Mouse (Mus musculus): ENCODE measurements around the gene Olfr688.

The Olfr688 gene

DNA sequence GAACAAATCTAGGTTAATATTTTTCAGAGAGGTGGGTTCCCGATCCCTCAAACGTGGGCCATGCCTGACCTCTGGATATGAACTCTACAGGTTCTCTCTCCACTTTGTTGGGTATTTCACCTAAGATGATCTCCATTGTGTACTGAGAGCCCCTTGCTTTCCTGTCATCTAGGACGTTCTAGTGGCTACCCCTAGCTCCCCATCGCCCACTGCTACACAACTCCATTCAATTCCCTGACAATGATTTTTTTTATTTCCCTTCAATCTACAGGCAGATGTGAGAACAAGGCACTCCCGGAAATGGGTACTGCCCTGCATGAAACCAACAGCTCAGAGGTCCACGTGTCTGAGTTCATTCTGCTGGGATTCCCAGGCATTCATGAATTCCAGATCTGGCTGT lies at the start of gene Olfr688:
Gene Olfr688 (plus strand): TSS at position 301 of the 400 bp plus-strand sequence.
- DNase-seq = no peak

DNA sequence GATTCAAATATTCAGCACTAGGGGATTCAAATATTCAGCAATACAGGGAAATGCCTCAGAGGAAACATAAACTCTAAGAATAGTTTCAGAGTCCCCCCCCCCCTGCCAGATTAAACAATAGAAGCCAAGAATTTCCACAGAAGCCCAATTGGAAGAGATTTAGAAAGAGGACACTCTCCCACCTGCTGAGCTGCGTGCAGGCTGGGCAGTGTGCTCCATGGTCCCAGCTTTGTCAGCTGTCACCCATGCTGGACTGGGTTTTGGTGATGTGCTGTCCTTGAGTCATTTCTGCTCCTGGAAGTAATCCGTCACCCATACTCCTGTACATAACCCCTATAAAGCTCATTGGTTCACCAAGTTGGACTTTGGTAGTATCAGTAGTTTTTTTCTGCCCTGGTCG lies 40.2 kb upstream of the Olfr688 start:
- no peak for DNase-seq

DNA sequence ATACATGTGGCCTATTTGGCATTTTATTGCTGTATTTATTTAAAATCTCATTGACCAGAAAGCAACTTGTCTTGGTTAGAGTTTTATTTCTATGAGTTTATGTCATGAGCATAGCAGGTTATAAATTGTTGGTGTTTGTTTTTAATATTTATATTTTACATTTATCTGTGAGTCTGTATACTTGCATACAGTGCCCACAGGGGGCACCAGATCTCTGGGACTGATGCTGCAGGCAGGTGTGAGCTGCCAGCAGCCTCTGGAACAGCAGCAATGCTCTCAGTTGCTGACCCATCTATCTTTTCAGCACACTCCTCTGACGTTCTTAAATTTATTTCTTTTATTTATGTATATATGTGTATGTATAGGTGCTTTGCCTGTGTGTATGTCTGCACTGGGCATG lies 39.7 kb upstream of the Olfr688 start:
- no peak for DNase-seq

DNA sequence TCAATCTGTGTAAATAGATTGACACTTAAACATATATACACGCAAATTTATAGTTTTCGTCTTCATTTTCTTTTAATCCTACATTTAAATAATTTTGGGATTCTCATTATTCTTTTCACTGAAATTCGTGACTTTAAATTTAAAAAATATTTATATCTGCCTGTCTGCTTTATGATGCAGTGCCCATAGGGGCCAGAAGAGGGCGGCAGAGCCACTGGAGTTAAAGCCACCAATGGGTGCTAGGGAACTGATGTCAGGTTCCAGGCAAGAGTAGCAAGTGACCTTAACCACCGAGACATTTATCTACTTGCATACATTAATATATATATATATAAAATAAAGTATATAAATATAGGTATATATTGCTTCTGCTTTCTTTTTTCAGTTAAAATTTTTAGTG lies 31.2 kb upstream of the Olfr688 start:
- peak; percentile 14 for DNase-seq

DNA sequence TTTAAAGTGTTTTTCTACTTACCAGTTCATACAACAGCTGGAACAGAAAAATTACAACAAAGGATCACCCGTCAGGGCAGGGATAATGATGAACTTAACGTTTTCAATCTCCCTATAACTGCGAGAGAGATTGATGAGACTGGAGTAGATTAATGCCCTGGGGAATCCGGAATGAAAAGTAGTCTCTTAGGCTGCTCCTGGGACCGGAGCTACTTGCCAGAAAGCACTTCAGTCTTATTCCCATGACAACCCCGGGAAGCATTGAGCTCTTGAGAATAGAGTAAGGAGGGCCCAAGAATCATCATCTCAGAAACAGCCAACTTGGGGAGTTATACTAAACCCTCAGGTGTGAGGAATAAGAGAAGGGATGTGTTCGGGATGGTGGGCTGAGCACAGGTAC lies 15.5 kb upstream of the Olfr688 start:
- DNase-seq = no peak

DNA sequence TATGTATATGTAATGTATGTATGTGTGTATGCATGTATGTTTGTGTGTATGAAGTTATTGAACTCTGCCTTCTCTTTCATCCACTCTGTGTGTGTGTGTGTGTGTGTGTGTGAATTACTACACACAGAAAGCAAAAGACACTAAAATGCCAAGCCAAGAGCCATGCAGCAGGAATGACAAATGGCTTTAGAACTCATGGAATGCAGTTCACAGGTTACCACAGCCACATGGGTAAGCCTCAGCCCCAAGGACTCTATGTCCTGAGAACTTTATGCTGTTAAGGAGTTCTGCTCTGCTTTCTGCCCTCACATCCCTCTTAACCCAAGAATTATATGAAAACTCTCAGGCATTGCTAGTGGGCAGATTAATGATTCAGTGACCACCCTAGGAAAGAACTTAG lies 2.2 kb downstream of the Olfr688 start:
- DNase-seq = no peak

DNA sequence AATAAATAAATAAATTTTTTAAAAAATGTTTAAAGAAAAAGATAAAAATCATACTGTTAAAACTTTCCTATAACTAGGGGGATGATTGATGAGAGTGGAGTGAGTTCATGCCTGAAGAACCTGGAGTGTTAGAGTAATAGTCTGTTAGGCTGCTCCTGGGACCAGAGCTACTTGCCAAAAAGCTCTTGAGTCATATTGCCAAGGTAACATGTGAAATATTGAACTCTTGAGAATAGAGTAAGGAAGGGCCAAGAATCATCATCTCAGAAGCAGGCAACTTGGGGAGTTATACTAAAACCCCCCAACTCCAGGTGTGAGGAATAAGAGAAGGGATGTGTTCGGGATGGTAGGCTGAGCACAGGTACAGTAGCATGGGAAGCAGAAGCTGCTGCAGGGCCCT lies 23.0 kb downstream of the Olfr688 start, which contains the start of gene Olfr689:
Gene Olfr689 (plus strand): TSS at position 301 of the 400 bp plus-strand sequence.
- DNase-seq = no peak

DNA sequence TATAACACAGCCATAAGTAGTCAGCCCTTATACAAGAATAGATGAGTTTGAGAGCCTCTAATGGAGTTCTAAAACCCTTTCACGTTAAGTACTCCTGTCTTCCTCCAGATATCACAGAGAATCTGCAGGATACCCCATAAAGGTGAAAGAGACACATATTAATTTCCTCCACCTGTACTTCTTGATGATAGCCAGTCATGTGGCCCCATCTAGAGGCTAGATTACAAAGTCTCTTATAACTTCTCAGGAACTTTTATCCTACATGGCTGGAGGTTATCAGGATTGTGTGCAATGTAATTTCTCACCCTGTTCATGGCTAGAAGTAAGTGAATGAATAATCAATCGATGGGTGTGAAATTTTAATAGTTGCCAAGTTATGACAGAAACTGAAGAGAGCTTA lies 37.4 kb downstream of the Olfr688 start:
- DNase-seq = no peak

DNA sequence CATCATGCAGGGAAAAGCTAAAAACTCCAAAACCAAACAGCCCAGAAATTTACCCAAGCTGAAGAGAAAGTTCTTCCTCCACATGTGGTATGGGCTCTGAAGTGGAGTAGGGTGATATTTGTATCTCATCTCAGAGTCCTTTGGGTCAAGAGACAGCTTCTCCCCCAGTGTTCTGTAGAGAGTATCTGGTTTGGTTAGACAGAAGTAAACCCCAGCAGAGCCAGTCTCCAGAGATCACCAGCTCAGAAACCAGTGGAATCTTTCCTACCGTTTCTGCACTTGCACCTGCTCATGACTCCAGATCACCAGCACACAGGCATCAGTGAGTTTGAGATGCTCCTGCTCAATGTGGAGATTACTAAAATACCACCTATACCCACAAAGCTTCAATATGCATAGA lies 46.1 kb downstream of the Olfr688 start, which contains the start of gene Olfr690:
Gene Olfr690 (minus strand): TSS at position 101 of the 400 bp plus-strand sequence.
- no peak for DNase-seq

Measured in lung, postnatal 10 days (tissue).